Mouse (Mus musculus) heart, adult 9 months (tissue): ENCODE measurements around the gene Gm9972.

ENCODE experiments used
- DNase-seq, 2 experiments: peaks; one replicate each; pipeline ENCODE4 v3.0.0; 2022; ENCODE audit warnings: low spot score in 2 of 2

Gene Gm9972

DNA sequence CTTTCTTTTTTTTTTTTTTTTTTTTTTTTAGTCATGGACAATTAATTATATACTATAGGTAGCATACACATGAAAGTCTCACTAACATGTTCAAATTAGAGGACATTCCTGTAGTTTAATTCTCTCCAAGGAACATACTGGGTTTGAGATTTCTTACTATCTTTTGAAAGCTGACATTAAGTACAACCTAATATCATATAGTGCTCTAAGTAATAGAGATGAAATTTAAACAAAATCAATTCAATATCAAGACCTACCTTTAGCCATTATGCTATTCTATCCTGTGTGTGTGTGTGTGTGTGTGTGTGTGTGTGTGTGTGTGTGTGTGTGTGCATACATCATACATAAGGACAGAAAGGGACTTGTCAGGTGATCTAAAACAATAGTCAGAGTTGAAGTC lies at the start of gene Gm9972:
Gene Gm9972, plus strand, starts transcription at position 301 of the 400 bp plus-strand sequence.
- no peak for DNase-seq

DNA sequence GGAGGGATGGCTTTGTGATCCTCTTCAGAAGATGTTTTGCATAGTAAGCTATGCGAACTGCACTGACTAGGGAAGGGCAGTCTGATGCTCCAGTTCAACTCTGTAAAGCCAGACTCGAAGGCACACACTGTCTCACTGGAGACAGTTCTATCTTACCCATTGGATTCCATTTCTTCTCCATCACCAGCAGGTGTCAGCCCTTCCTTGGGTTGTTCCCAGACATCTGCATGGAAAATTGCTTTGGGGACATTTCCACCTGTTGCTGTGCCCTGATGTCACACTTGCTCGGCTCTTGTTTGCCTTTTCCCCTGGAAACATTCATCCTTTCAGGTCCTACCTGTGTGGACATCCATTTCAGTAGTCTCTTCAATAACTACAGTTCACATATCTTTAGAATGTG lies 36.4 kb upstream of the Gm9972 start:
- no peak for DNase-seq

GRCm38 (mm10) chr11:43011941-43012340 lies 23.6 kb upstream of the Gm9972 start:
- no peak for DNase-seq

DNA sequence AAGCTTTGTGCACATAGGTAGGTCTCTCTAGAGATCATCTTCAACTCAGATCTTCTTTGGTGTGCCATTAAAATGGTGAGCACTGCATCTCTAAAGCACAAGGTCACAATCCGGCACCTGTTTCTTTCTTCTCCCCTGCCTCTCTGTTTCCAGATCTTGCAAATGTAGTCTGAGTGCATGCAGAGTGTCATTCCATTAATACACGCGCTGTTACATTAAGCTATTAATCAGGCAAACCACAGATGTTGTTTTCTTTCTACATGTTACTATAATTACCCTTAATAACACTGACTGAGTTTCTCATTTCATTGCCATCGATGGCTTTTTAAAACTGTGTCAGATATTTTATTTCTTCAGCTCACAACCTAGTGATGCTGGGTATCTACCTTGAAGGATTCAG lies 22.6 kb upstream of the Gm9972 start:
- DNase-seq = no peak

- DNase-seq = no peak
Observed at GRCm38 (mm10) chr11:43023109-43023688, 12.3 kb upstream of the Gm9972 start.

DNA sequence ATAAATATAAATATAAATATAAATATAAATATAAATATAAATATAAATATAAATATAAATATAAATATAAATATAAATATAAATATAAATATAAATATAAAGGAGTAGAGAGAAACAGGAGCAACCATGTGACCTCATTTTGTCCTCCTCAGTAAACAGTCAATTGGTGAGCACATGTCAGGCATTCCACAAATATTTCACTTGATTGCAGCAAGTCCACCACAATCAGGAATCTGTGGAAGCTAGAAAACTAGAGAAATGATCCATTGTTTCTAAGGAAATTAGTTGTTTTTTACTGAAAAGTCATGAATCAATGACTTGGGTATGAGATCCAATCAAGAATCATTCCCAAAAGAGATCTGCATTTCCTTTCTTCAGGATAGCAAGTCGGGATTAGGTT lies 5.7 kb upstream of the Gm9972 start:
- no peak for DNase-seq

GRCm38 (mm10) chr11:43032141-43032540 lies 3.4 kb upstream of the Gm9972 start:
- DNase-seq = no peak

- no peak for DNase-seq
Observed at GRCm38 (mm10) chr11:43045871-43046548, 10.5 kb downstream of the Gm9972 start.

DNA sequence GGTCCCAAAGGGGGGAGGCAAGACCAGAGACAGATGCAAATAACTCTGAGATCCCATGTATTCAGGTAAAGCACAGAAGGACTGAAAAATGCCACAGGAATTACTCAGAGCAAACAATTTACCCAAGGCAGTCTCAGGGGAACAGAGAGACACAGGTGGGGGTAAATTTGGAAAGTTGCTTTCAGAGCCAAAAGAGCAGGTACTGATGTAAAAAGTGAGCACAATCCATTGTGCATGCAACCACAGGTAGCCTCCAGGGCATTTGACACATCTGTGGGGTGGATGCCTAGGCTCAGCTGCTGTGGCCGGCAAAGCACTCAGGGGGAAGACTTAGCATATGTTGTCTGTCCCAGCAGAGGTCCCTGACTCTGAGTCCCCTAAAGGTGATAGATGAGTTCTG lies 13.8 kb downstream of the Gm9972 start:
- DNase-seq = no peak

DNA sequence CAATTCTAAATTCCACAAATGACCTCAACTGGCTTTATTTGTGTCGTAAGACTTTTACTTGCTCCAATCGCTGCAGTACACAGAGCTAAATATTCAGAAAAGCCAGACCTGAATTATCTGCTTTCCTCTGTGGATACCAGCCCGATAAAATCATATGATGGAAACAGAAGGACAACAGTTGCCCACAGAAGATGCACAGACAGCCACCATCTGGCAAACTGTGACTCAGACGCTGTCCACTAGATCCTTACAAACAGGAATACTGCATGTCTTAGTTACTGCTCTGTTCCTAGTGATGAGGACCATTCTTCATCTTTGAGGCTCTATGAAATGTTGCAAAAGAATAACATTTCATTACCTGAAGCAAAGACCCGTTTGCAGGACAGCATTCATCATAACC lies 19.4 kb downstream of the Gm9972 start:
- DNase-seq = no peak

DNA sequence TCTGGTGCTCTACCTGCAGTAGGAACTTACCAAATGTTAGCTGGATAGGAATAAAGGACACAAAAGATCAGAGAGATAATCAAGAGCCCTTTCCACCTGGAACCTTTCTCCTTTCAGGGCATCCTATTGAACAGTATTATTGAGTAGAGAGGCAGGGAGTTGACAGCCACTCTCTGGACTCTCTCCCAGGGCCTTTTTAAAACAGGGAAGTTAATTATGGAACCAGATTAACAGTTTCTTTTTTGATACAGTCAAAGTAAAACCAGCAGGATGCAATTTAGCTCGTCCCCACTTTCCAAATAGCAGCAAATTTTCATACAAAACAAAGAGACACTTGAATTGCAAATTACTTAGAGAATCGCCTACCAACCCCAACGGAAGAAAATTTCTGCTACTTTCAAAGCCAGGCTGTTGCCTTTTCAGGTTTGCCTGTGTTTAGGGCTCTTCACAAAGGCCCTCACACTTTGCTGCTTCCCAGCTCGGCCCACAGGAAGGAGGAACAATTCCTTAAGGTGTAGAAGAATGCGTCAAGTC lies 24.0 kb downstream of the Gm9972 start:
- no peak for DNase-seq

DNA sequence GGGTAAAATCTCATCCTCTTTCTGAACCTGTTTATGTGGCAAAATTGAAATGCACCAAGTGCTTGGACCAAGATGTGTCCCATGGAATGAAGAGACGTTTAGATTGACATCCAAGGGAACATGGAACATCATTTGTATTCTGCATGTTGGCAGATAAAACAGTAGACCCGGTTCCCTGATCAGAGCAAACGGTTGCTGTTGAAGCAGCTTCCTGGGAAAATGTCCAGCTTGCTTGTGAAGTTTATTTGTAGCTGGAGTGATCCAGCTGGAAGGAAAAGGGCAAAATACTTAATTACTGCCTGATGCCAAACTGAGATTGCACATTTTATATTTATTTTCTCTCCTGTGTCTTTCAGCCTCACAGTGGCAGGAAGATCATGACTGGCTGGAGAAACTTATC lies 26.7 kb downstream of the Gm9972 start:
- DNase-seq = no peak

DNA sequence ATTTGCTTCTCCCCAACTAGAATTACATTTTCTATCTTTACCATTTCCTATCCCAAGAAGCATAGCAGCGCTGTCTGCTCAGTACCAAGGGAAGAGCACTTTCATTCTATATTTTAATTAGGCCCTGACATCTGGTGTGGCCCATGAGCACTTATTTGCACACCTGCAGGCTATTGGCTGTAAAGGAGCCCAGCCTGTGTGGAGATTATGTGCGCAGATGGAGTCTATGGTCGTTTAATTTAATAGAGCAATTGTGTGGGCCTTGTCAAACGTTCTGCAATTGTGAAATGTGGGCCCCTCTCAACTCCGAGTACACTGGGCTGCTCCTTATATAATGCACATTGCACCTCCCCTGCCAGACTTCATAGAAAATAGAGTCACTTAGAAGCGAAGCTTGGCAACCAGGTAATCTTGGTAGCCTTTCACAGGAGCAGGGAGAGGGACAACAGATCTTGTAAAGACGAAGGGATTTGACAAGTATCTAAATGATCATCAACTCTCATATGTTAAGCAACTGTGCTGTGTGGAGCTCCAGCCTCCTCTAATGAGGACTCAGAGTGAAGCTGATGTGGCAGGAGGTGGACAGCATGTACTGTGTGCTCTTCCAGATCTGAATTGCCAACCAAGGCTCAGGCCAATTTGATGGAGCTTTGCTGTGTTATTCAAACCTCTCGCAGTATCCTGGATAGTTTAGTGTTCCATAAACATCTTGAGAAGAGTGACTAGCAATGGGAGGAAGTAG lies 50.9 kb downstream of the Gm9972 start:
- no peak for DNase-seq
